Mouse (Mus musculus): ENCODE measurements around the gene Pde4b. TPM values are rescaled to one million over a fixed set of nuclear protein-coding genes. Genes with fewer than 3 reads are reported as not detected.

Pde4b gene
- total and polyA plus RNA-seq, 2 experiments: 8.0 to 10.7 TPM

- no peak overlapping the region for H3K27ac ChIP-seq (replicated peaks; ENCODE audit: insufficient read depth, low read depth, low read length)
- no peaks in the 10 kb centered on the region for H3K4me1 ChIP-seq (ENCODE audit: control insufficient read depth, insufficient read depth, low read length)
- no peak overlapping the region for H3K9ac ChIP-seq (ENCODE audit: low read depth, low read length)
- no peak for TF ChIP-seq POLR2A (IDR thresholded peaks at IDR 0.05; ENCODE audit: extremely low read depth, insufficient read depth, low read length)
- no peak for TF ChIP-seq CTCF (IDR thresholded peaks at IDR 0.05; ENCODE audit: low read depth, low read length)
- H3K36me3 ChIP-seq (ENCODE audit: control insufficient read depth, insufficient read depth, low read length): no peaks in the 10 kb centered on the region
- no peaks in the 10 kb centered on the region for H3K79me2 ChIP-seq (ENCODE audit: control insufficient read depth, insufficient read depth, low read length)
- no peaks in the 10 kb centered on the region for H3K27me3 ChIP-seq (ENCODE audit: control insufficient read depth, insufficient read depth, low read length)
- no peak for DNase-seq (ENCODE audit: extremely low read depth, low read depth, low spot score)
- no peak overlapping the region for H3K4me3 ChIP-seq (ENCODE audit: insufficient read depth, low read depth, low read length)
- 94% methylated on average over 5 of the region's 5 CpGs for WGBS
These were observed 110.4 kb downstream of the Pde4b start for GRCm38 (mm10) chr4:102197707-102198106.

- DNase-seq (ENCODE audit: extremely low read depth, low read depth, low spot score): no peak
- 77% methylated on average over 2 of the region's 2 CpGs for WGBS
- Histone ChIP-seq H3K27me3 (ENCODE audit: control insufficient read depth, insufficient read depth, low read length) (no peaks in the 10 kb centered on the region), H3K27ac (replicated peaks; ENCODE audit: insufficient read depth, low read depth, low read length) (no peak overlapping the region), H3K4me3 (ENCODE audit: insufficient read depth, low read depth, low read length) (no peak overlapping the region), H3K79me2 (ENCODE audit: control insufficient read depth, insufficient read depth, low read length) (no peaks in the 10 kb centered on the region), H3K36me3 (ENCODE audit: control insufficient read depth, insufficient read depth, low read length) (no peaks in the 10 kb centered on the region), H3K9ac (ENCODE audit: low read depth, low read length) (no peak overlapping the region), H3K4me1 (ENCODE audit: control insufficient read depth, insufficient read depth, low read length) (no peaks in the 10 kb centered on the region)
- TF ChIP-seq POLR2A (IDR thresholded peaks at IDR 0.05; ENCODE audit: extremely low read depth, insufficient read depth, low read length) (no peak), CTCF (IDR thresholded peaks at IDR 0.05; ENCODE audit: low read depth, low read length) (no peak)
These were observed 122.4 kb downstream of the Pde4b start for GRCm38 (mm10) chr4:102209773-102210172.

GRCm38 (mm10) chr4:102226700-102227099 lies 139.4 kb downstream of the Pde4b start:
- DNase-seq (ENCODE audit: extremely low read depth, low read depth, low spot score): peak; percentile 36
- Histone ChIP-seq H3K9ac (ENCODE audit: low read depth, low read length) (no peak overlapping the region), H3K27me3 (ENCODE audit: control insufficient read depth, insufficient read depth, low read length) (no peaks in the 10 kb centered on the region), H3K36me3 (ENCODE audit: control insufficient read depth, insufficient read depth, low read length) (no peaks in the 10 kb centered on the region), H3K79me2 (ENCODE audit: control insufficient read depth, insufficient read depth, low read length) (no peaks in the 10 kb centered on the region), H3K4me3 (ENCODE audit: insufficient read depth, low read depth, low read length) (no peak overlapping the region), H3K4me1 (ENCODE audit: control insufficient read depth, insufficient read depth, low read length) (no peaks in the 10 kb centered on the region), H3K27ac (replicated peaks; ENCODE audit: insufficient read depth, low read depth, low read length) (no peak overlapping the region)
- TF ChIP-seq POLR2A (IDR thresholded peaks at IDR 0.05; ENCODE audit: extremely low read depth, insufficient read depth, low read length): no peak
- peak; percentile 53 for TF ChIP-seq CTCF (IDR thresholded peaks at IDR 0.05; ENCODE audit: low read depth, low read length)

- no peak for DNase-seq (ENCODE audit: extremely low read depth, low read depth, low spot score)
- no peaks in the 10 kb centered on the region for H3K27me3 ChIP-seq (ENCODE audit: control insufficient read depth, insufficient read depth, low read length)
- no peak overlapping the region for H3K4me3 ChIP-seq (ENCODE audit: insufficient read depth, low read depth, low read length)
- no peaks in the 10 kb centered on the region for H3K36me3 ChIP-seq (ENCODE audit: control insufficient read depth, insufficient read depth, low read length)
- 60% methylated on average over 7 of the region's 7 CpGs for WGBS
- TF ChIP-seq CTCF (IDR thresholded peaks at IDR 0.05; ENCODE audit: low read depth, low read length): 0 out of 2 replicates have a peak, but pooled peaks have one; percentile 20
- TF ChIP-seq POLR2A (IDR thresholded peaks at IDR 0.05; ENCODE audit: extremely low read depth, insufficient read depth, low read length): no peak
- no peaks in the 10 kb centered on the region for H3K79me2 ChIP-seq (ENCODE audit: control insufficient read depth, insufficient read depth, low read length)
- no peak overlapping the region for H3K27ac ChIP-seq (replicated peaks; ENCODE audit: insufficient read depth, low read depth, low read length)
- no peaks in the 10 kb centered on the region for H3K4me1 ChIP-seq (ENCODE audit: control insufficient read depth, insufficient read depth, low read length)
- H3K9ac ChIP-seq (ENCODE audit: low read depth, low read length): no peak overlapping the region
These were observed 141.7 kb downstream of the Pde4b start for GRCm38 (mm10) chr4:102228953-102229586.

GRCm38 (mm10) chr4:102230898-102231297 lies 143.6 kb downstream of the Pde4b start:
- H3K27me3 ChIP-seq (ENCODE audit: control insufficient read depth, insufficient read depth, low read length): no peaks in the 10 kb centered on the region
- no peak overlapping the region for H3K4me3 ChIP-seq (ENCODE audit: insufficient read depth, low read depth, low read length)
- H3K9ac ChIP-seq (ENCODE audit: low read depth, low read length): no peak overlapping the region
- no peak overlapping the region for H3K27ac ChIP-seq (replicated peaks; ENCODE audit: insufficient read depth, low read depth, low read length)
- no peak for TF ChIP-seq CTCF (IDR thresholded peaks at IDR 0.05; ENCODE audit: low read depth, low read length)
- no peak for DNase-seq (ENCODE audit: extremely low read depth, low read depth, low spot score)
- H3K79me2 ChIP-seq (ENCODE audit: control insufficient read depth, insufficient read depth, low read length): no peaks in the 10 kb centered on the region
- no peaks in the 10 kb centered on the region for H3K4me1 ChIP-seq (ENCODE audit: control insufficient read depth, insufficient read depth, low read length)
- H3K36me3 ChIP-seq (ENCODE audit: control insufficient read depth, insufficient read depth, low read length): no peaks in the 10 kb centered on the region
- 67% methylated on average over 1 of the region's 1 CpGs for WGBS

GRCm38 (mm10) chr4:102233633-102234032 lies 146.3 kb downstream of the Pde4b start:
- Histone ChIP-seq H3K9ac (ENCODE audit: low read depth, low read length) (no peak overlapping the region), H3K36me3 (ENCODE audit: control insufficient read depth, insufficient read depth, low read length) (no peaks in the 10 kb centered on the region), H3K4me3 (ENCODE audit: insufficient read depth, low read depth, low read length) (no peak overlapping the region), H3K4me1 (ENCODE audit: control insufficient read depth, insufficient read depth, low read length) (no peaks in the 10 kb centered on the region), H3K79me2 (ENCODE audit: control insufficient read depth, insufficient read depth, low read length) (no peaks in the 10 kb centered on the region), H3K27me3 (ENCODE audit: control insufficient read depth, insufficient read depth, low read length) (no peaks in the 10 kb centered on the region), H3K27ac (replicated peaks; ENCODE audit: insufficient read depth, low read depth, low read length) (no peak overlapping the region)
- 65% methylated on average over 1 of the region's 1 CpGs for WGBS
- no peak for TF ChIP-seq POLR2A (IDR thresholded peaks at IDR 0.05; ENCODE audit: extremely low read depth, insufficient read depth, low read length)
- TF ChIP-seq CTCF (IDR thresholded peaks at IDR 0.05; ENCODE audit: low read depth, low read length): no peak
- DNase-seq (ENCODE audit: extremely low read depth, low read depth, low spot score): no peak
